ENCODE assay signal across 9 mouse cellular contexts in the genomic region with DNA sequence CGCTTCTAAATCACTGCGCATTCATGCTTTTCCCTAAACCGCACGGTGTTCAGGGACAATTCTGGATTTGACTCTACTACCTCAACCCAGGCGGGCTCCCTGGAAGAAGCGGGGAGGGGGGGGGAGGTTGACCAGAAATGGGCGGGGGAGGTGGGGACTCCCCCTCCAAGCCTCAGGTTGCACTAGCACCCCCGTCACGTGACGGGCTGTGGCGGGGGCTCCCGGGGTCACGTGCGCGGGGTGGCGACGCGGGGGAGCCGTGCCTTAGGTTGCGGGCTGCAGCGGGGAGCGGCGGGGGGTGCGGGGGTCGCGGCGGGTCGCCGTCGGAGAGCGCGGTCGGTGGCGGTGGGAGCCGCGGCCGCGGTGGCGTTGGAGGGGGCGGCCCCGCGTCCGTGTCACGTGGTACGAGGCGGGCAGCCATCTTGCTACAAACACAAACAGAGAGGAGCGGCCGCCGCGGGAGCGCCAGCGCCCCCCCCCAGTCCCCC. TPM values are rescaled to one million over a fixed set of nuclear protein-coding genes. Genes with fewer than 3 reads are reported as not detected.
DNase-seq lines count a peak whose midpoint lies in the region; ATAC-seq and TF ChIP-seq lines count a peak whose summit lies in the region.
"Had no signal": no experiment of that assay in that cellular context is flagged by ENCODE, and none has a peak within 500 bp of the region (broad histone marks: within the 10 kb centered on the region; RNA-seq: fewer than 3 reads in every experiment).

No protein-coding gene starts in this region.

- H3K4me1 ChIP-seq in CH12.LX (ENCODE audit: control insufficient read depth in 1 of 2, insufficient read depth in 2 of 2): peaks cover 3 to 27% of the 10 kb centered on the region in 2 experiments; a peak in 3 of 4 replicates
- peaks cover 12% of the 10 kb centered on the region for H3K4me1 ChIP-seq in brown adipose tissue, adult 24 weeks (ENCODE audit: control insufficient read depth, insufficient read depth, insufficient read length, low read length)
- H3K4me1 ChIP-seq in forebrain, embryonic 13.5 days: peaks cover 43% of the 10 kb centered on the region
- H3K4me1 ChIP-seq in lung, embryonic 14.5 days (ENCODE audit: insufficient read depth): 0 out of 2 replicates have a peak, but pooled peaks cover 10% of the 10 kb centered on the region
- H3K4me1 ChIP-seq in neural tube, embryonic 15.5 days: peaks cover 43% of the 10 kb centered on the region

- H3K36me3 ChIP-seq in CH12.LX (replicated peaks in 1 of 2; ENCODE audit: control insufficient read depth in 1 of 2, insufficient read depth in 1 of 2, low read length in 1 of 2): peaks cover 4 to 25% of the 10 kb centered on the region in 2 experiments
- peaks cover 9% of the 10 kb centered on the region for H3K36me3 ChIP-seq in forebrain, embryonic 13.5 days (ENCODE audit: poor library complexity, severe bottlenecking)
- peaks cover 8% of the 10 kb centered on the region for H3K36me3 ChIP-seq in lung, embryonic 14.5 days (ENCODE audit: insufficient read depth)
- H3K36me3 ChIP-seq in neural tube, embryonic 15.5 days: no peaks in the 10 kb centered on the region

- peak overlapping the region; percentile 95 for H3K9ac ChIP-seq in CH12.LX (ENCODE audit: insufficient read depth, low read depth)
- H3K9ac ChIP-seq in forebrain, embryonic 13.5 days: peak overlapping the region; percentile 99
- H3K9ac ChIP-seq in lung, embryonic 14.5 days: peak overlapping the region; percentile 98
- H3K9ac ChIP-seq in neural tube, embryonic 15.5 days (replicated peaks): peak overlapping the region; percentile 99

- no peak overlapping the region for H3K27ac ChIP-seq in CH12.LX (ENCODE audit: insufficient read depth, low read depth)
- 0 out of 2 replicates have a peak overlapping the region, but pooled peaks have one; percentile 1 for H3K27ac ChIP-seq in brown adipose tissue, adult 24 weeks (replicated peaks; ENCODE audit: low read depth, low read length)
- peak overlapping the region; percentile 89 for H3K27ac ChIP-seq in forebrain, embryonic 13.5 days
- peak overlapping the region; percentile 84 for H3K27ac ChIP-seq in lung, embryonic 14.5 days (ENCODE audit: low read depth)
- peak overlapping the region; percentile 88 for H3K27ac ChIP-seq in neural tube, embryonic 15.5 days (replicated peaks)

- peaks cover 21% of the 10 kb centered on the region for H3K27me3 ChIP-seq in CH12.LX (replicated peaks)
- no peaks in the 10 kb centered on the region for H3K27me3 ChIP-seq in forebrain, embryonic 13.5 days
- H3K27me3 ChIP-seq in lung, embryonic 14.5 days (ENCODE audit: insufficient read depth, low read length): no peaks in the 10 kb centered on the region
- H3K27me3 ChIP-seq in neural tube, embryonic 15.5 days (replicated peaks): no peaks in the 10 kb centered on the region

- H3K79me2 ChIP-seq in CH12.LX (replicated peaks; ENCODE audit: control insufficient read depth, extremely low read depth, insufficient read depth, poor library complexity, severe bottlenecking): peaks cover 21% of the 10 kb centered on the region; the same call in 1 of the 2 replicates

- intact Hi-C loops in heart, postnatal 14 days (cut with DNase I): loop anchor here (5.0 kb wide), 2 partner anchors 142 to 247 kb away; no protein-coding TSS in a partner anchor

- in situ Hi-C loops in CH12.LX (cut with MboI; ENCODE audit: low pct_ligation_motif_present, low pct_unique_long_range_greater_than_20kb, low sequenced_read_pairs): loop anchor here (25.0 kb wide), 1 partner anchor 252 kb away; no protein-coding TSS in a partner anchor

- dilution Hi-C loops in CH12.LX (cut with MboI; ENCODE audit: extremely low pct_ligation_motif_present, extremely low pct_unique_long_range_greater_than_20kb, low sequenced_read_pairs): no loop called here

- TF ChIP-seq EP300 in CH12.LX (IDR thresholded peaks at IDR 0.05; ENCODE audit: low read length): no peak

- peak; percentile 84 for ATAC-seq in forebrain, embryonic 13.5 days
- peak; percentile 72 for ATAC-seq in lung, embryonic 14.5 days (ENCODE audit: insufficient read depth)
- ATAC-seq in neural tube, embryonic 15.5 days (ENCODE audit: low FRiP score): peak; percentile 72

- TF ChIP-seq POLR2A in CH12.LX (IDR thresholded peaks at IDR 0.05; ENCODE audit: low read depth, low read length): no peak

- H3K4me2 ChIP-seq in CH12.LX (ENCODE audit: insufficient read depth, low read depth, poor library complexity, severe bottlenecking): peak overlapping the region; percentile 26; the same call in 1 of the 2 replicates
- H3K4me2 ChIP-seq in forebrain, embryonic 13.5 days: peak overlapping the region; percentile 93
- peak overlapping the region; percentile 89 for H3K4me2 ChIP-seq in lung, embryonic 14.5 days
- peak overlapping the region; percentile 77 for H3K4me2 ChIP-seq in neural tube, embryonic 15.5 days

- TF ChIP-seq RAD21 in CH12.LX (IDR thresholded peaks at IDR 0.05; ENCODE audit: low read depth, low read length): no peak

- WGBS in forebrain, embryonic 13.5 days: 1% methylated on average over 36 of the region's 52 CpGs
- 2% methylated on average over 41 of the region's 52 CpGs for WGBS in lung, embryonic 14.5 days
- 3% methylated on average over 28 of the region's 52 CpGs for WGBS in neural tube, embryonic 15.5 days

- peaks cover 3% of the 10 kb centered on the region for H3K9me3 ChIP-seq in CH12.LX (replicated peaks; ENCODE audit: low read length)
- H3K9me3 ChIP-seq in forebrain, embryonic 13.5 days (replicated peaks): no peaks in the 10 kb centered on the region
- no peaks in the 10 kb centered on the region for H3K9me3 ChIP-seq in lung, embryonic 14.5 days (ENCODE audit: low read depth, low read length)
- H3K9me3 ChIP-seq in neural tube, embryonic 15.5 days (replicated peaks): no peaks in the 10 kb centered on the region

- no peak for TF ChIP-seq CTCF in CH12.LX (conservative IDR thresholded peaks at IDR 0.05 in 1 of 2, IDR thresholded peaks at IDR 0.05 in 1 of 2; ENCODE audit: low read depth in 2 of 2, low read length in 2 of 2)
- no peak for TF ChIP-seq CTCF in lung, embryonic 14.5 days (IDR thresholded peaks at IDR 0.05; ENCODE audit: low read depth)

- DNase-seq in CH12.LX (ENCODE audit: extremely low read depth): peak; percentile 57
- DNase-seq in heart, postnatal 14 days: peak; percentile 81 to 85
- peak; percentile 86 to 93 for DNase-seq in kidney, postnatal 4 days
- DNase-seq in lung, embryonic 14.5 days: peak; percentile 84
- DNase-seq in testis, postnatal 14 days (ENCODE audit: low spot score): peak; percentile 80

- H3K4me3 ChIP-seq in CH12.LX (replicated peaks in 1 of 3; ENCODE audit: low read depth in 2 of 3, low read length in 2 of 3, poor library complexity in 1 of 3): peak overlapping the region; percentile 48 to 76 (median 74)
- H3K4me3 ChIP-seq in brown adipose tissue, adult 24 weeks (ENCODE audit: insufficient read depth, low read depth, low read length): peak overlapping the region; percentile 73
- H3K4me3 ChIP-seq in forebrain, embryonic 13.5 days: peak overlapping the region; percentile 97
- H3K4me3 ChIP-seq in lung, embryonic 14.5 days (ENCODE audit: low read depth, low read length): peak overlapping the region; percentile 95
- peak overlapping the region; percentile 84 for H3K4me3 ChIP-seq in neural tube, embryonic 15.5 days (replicated peaks)

RNA-seq across cellular contexts. Expression of a gene that starts 7.7 kb away (rescaled TPM):
- total RNA-seq in CH12.LX (2012; rRNA removed): 38.5 and 44.9 TPM in 2 replicates
- 44.2 and 44.9 TPM in 2 replicates for total RNA-seq in CH12.LX (2014; rRNA removed)
- 34.6 and 35.0 TPM in 2 replicates for polyA plus RNA-seq in CH12.LX (2012; ENCODE audit: insufficient read length, low read depth)
- 19.7 and 20.9 TPM in 2 replicates for polyA plus RNA-seq in brown adipose tissue, adult 24 weeks (2012; ENCODE audit: insufficient read depth, insufficient read length, missing spikeins)
- 75.6 and 82.9 TPM in 2 replicates for polyA plus RNA-seq in forebrain, embryonic 13.5 days (2015; fragmentation: Nextera tagmentation; extraction: Ambion mirVana)
- total RNA-seq in heart, postnatal 14 days (2021): 10 to 100 TPM; 12.5 to 16.9 TPM
- polyA plus RNA-seq in lung, embryonic 14.5 days (2014; fragmentation: Nextera tagmentation; extraction: Ambion mirVana): 54.3 and 58.4 TPM in 2 replicates
- polyA plus RNA-seq in neural tube, embryonic 15.5 days (2015; fragmentation: Nextera tagmentation; extraction: Ambion mirVana): 76.5 and 81.6 TPM in 2 replicates

RNA-seq across cellular contexts. Expression of a gene that starts 8.3 kb away (rescaled TPM):
- 4.9 and 5.9 TPM in 2 replicates for total RNA-seq in CH12.LX (2012; rRNA removed)
- total RNA-seq in CH12.LX (2014; rRNA removed): 0.98 and 1.3 TPM in 2 replicates
- polyA plus RNA-seq in CH12.LX (2012; ENCODE audit: insufficient read length, low read depth): 12.3 and 14.0 TPM in 2 replicates
- 8.6 and 11.2 TPM in 2 replicates for polyA plus RNA-seq in brown adipose tissue, adult 24 weeks (2012; ENCODE audit: insufficient read depth, insufficient read length, missing spikeins)
- polyA plus RNA-seq in forebrain, embryonic 13.5 days (2015; fragmentation: Nextera tagmentation; extraction: Ambion mirVana): 16.1 and 17.5 TPM in 2 replicates
- 10 to 100 TPM; 28.3 to 33.8 TPM for total RNA-seq in heart, postnatal 14 days (2021)
- polyA plus RNA-seq in lung, embryonic 14.5 days (2014; fragmentation: Nextera tagmentation; extraction: Ambion mirVana): 11.1 and 11.6 TPM in 2 replicates
- polyA plus RNA-seq in neural tube, embryonic 15.5 days (2015; fragmentation: Nextera tagmentation; extraction: Ambion mirVana): 15.7 and 16.7 TPM in 2 replicates

RNA-seq across cellular contexts. Expression of a gene that starts 23.0 kb away (rescaled TPM):
- not detected in 2 replicates for total RNA-seq in CH12.LX (2012; rRNA removed)
- total RNA-seq in CH12.LX (2014; rRNA removed): not detected in 2 replicates
- polyA plus RNA-seq in CH12.LX (2012; ENCODE audit: insufficient read length, low read depth): not detected in 2 replicates
- not detected in 2 replicates for polyA plus RNA-seq in brown adipose tissue, adult 24 weeks (2012; ENCODE audit: insufficient read depth, insufficient read length, missing spikeins)
- 0.35 TPM in 1 of 2 replicates, not detected in the other for polyA plus RNA-seq in forebrain, embryonic 13.5 days (2015; fragmentation: Nextera tagmentation; extraction: Ambion mirVana)
- total RNA-seq in heart, postnatal 14 days (2021): not detected
- 0.37 and 0.38 TPM in 2 replicates for polyA plus RNA-seq in lung, embryonic 14.5 days (2014; fragmentation: Nextera tagmentation; extraction: Ambion mirVana)
- not detected in 2 replicates for polyA plus RNA-seq in neural tube, embryonic 15.5 days (2015; fragmentation: Nextera tagmentation; extraction: Ambion mirVana)
- polyA plus RNA-seq: frontal cortex, adult 2 months had no signal

RNA-seq across cellular contexts. Expression of a gene that starts 23.3 kb away (rescaled TPM):
- total RNA-seq in CH12.LX (2012; rRNA removed) (388 and 480 TPM in 2 replicates), CH12.LX (2014; rRNA removed) (261 and 264 TPM in 2 replicates)
- 312 and 327 TPM in 2 replicates for polyA plus RNA-seq in CH12.LX (2012; ENCODE audit: insufficient read length, low read depth)
- polyA plus RNA-seq in brown adipose tissue, adult 24 weeks (2012; ENCODE audit: insufficient read depth, insufficient read length, missing spikeins): 285 and 328 TPM in 2 replicates
- polyA plus RNA-seq in forebrain, embryonic 13.5 days (2015; fragmentation: Nextera tagmentation; extraction: Ambion mirVana): 483 and 508 TPM in 2 replicates
- total RNA-seq in heart, postnatal 14 days (2021): 100 to 1,000 TPM; 322 to 323 TPM
- polyA plus RNA-seq in lung, embryonic 14.5 days (2014; fragmentation: Nextera tagmentation; extraction: Ambion mirVana): 411 and 440 TPM in 2 replicates
- polyA plus RNA-seq in neural tube, embryonic 15.5 days (2015; fragmentation: Nextera tagmentation; extraction: Ambion mirVana): 503 and 540 TPM in 2 replicates

RNA-seq across cellular contexts. Expression of a gene that starts 33.2 kb away (rescaled TPM):
- total RNA-seq in CH12.LX (2012; rRNA removed) (0.04 TPM in 1 of 2 replicates, not detected in the other), CH12.LX (2014; rRNA removed) (not detected in 2 replicates)
- 0.10 and 0.78 TPM in 2 replicates for polyA plus RNA-seq in CH12.LX (2012; ENCODE audit: insufficient read length, low read depth)
- polyA plus RNA-seq in brown adipose tissue, adult 24 weeks (2012; ENCODE audit: insufficient read depth, insufficient read length, missing spikeins): not detected in 2 replicates
- polyA plus RNA-seq in forebrain, embryonic 13.5 days (2015; fragmentation: Nextera tagmentation; extraction: Ambion mirVana): 0.08 and 0.12 TPM in 2 replicates
- total RNA-seq in heart, postnatal 14 days (2021): under 1 TPM; 0.02 TPM
- 0.18 and 0.24 TPM in 2 replicates for polyA plus RNA-seq in lung, embryonic 14.5 days (2014; fragmentation: Nextera tagmentation; extraction: Ambion mirVana)
- 0.14 and 0.22 TPM in 2 replicates for polyA plus RNA-seq in neural tube, embryonic 15.5 days (2015; fragmentation: Nextera tagmentation; extraction: Ambion mirVana)

Comparison
In these comparisons a context has a peak if more than half of its experiments do, and no peak if none do; other contexts are left out.
1. H3K4me2 ChIP-seq: peak in every context shown above with its lines; median percentile 93 in forebrain, embryonic 13.5 days; 89 in lung, embryonic 14.5 days; 77 in neural tube, embryonic 15.5 days; 26 in CH12.LX.